Mouse (Mus musculus) cerebellum, postnatal 4 days (tissue): ENCODE data around the gene Fam110a.

Experiments used
- DNase-seq, 2 experiments: peaks; one replicate each; pipeline ENCODE4 v3.0.0; 2022; ENCODE audit warnings: low spot score in 2 of 2, mixed read lengths in 1 of 2

The Fam110a gene

DNA sequence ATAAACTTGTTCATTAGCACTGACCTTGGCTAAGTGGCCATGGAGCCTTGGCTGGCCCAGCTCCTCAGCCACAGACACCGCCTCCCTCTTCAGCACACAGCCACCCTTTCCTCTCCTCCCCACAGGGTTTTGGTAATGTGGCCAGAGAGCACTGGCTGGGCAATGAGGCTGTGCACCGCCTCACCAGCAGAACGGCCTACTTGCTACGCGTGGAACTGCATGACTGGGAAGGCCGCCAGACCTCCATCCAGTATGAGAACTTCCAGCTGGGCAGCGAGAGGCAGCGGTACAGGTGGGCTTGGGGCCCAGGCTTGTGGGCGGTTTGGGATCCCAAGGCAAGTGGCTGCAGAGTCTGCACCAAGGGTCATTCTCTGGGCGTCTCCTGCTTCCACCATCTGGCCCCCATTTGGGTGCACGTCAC, 41.2 kb downstream of the Fam110a start:
- peak in 1 of 2 experiments; percentile 49 for DNase-seq

GRCm38 (mm10) chr2:151937893-151938292, 42.1 kb downstream of the Fam110a start:
- DNase-seq, result no peak

GRCm38 (mm10) chr2:151930389-151931074, 49.5 kb downstream of the Fam110a start:
- peak; percentile 80 to 90 for DNase-seq

- no peak for DNase-seq
Observed at GRCm38 (mm10) chr2:151927103-151927502, 52.9 kb downstream of the Fam110a start.

GRCm38 (mm10) chr2:151925715-151926114, 54.3 kb downstream of the Fam110a start:
- no peak for DNase-seq

DNA sequence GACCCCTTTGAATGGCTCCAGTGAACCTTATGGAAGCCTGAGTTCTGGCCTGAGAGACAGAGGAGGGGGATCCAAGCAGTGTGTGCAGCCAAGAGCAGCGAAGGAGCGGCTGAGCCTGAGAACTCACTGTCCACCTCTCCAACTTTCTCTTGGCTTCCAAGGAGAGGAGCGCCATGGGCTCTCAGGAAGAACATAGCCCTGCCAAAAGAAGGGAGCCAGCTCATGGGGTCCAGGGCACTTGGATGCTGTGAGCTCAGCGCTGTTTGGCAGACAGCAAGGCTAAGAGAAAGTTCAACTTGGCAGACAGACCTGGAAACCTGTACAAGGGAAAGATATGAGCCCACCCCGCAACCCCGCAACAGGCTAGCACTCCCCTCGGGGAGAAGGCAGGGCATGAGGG, 55.7 kb downstream of the Fam110a start:
- DNase-seq, result no peak

GRCm38 (mm10) chr2:151921596-151921995, 58.4 kb downstream of the Fam110a start:
- DNase-seq, result no peak

DNA sequence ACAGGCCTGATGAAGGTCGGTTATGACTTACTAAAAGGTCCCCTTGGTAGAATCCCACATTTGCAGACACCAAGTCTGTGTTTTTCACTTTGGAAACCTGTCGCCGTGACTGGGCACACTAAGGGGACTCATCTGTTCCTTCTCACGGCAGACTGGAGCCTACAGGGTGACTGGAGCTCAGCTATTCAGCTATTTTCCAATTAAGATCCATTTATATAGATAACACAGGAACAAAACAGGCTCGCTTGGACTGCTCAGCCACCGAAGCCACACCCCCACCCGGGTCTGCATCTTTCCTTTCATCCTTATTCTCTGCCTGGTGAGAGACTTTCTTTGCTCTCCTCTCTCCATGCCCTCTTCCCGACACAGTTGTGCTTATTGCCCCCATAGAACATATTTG, 59.0 kb downstream of the Fam110a start:
- DNase-seq, result no peak
